Mouse (Mus musculus) forebrain, embryonic 11.5 days (tissue): Measurements from ENCODE around the gene Gcnt1. TPM values are rescaled to one million over a fixed set of nuclear protein-coding genes. Genes with fewer than 3 reads are reported as not detected.

ENCODE experiments used
- ATAC-seq: fragments of 200-750 bp; cut with Nextera tagmentation; replicated peaks from 2 replicates; pipeline ENCODE4 v1.8.0; 2017; ENCODE audit warnings: moderate TSS enrichment; ENCODE audit not compliant: low FRiP score
- DNase-seq: peaks from one replicate; pipeline ENCODE4 v3.0.0-alpha.2; 2017; ENCODE audit warnings: low spot score
- H3K27ac ChIP-seq: fragments of 300-500 bp; sonication (generic); 2 replicates; pipeline ENCODE4 v1.5.1; 2014; ENCODE audit warnings: low read depth, low read length
- H3K27me3 ChIP-seq: fragments of 300-500 bp; sonication (generic); 2 replicates; pipeline ENCODE4 v1.6.1; 2014; ENCODE audit warnings: mild to moderate bottlenecking, low read length, mixed read lengths; ENCODE audit not compliant: control insufficient read depth, insufficient read depth
- H3K36me3 ChIP-seq: fragments of 300-500 bp; sonication (generic); 2 replicates; pipeline ENCODE4 v1.6.1; 2014; ENCODE audit warnings: mild to moderate bottlenecking, low read length, moderate library complexity, mixed read lengths; ENCODE audit not compliant: control insufficient read depth, insufficient read depth
- H3K4me1 ChIP-seq: fragments of 300-500 bp; sonication (generic); replicated peaks from 2 replicates; pipeline ENCODE4 v1.6.1; 2014; ENCODE audit warnings: low read length, mixed read lengths; ENCODE audit not compliant: control insufficient read depth, insufficient read depth
- H3K4me2 ChIP-seq: fragments of 300-500 bp; sonication (generic); 2 replicates; pipeline ENCODE4 v1.6.1; 2014; ENCODE audit warnings: low read depth, mild to moderate bottlenecking, low read length, moderate library complexity, mixed read lengths; ENCODE audit not compliant: severe bottlenecking
- H3K4me3 ChIP-seq: fragments of 300-500 bp; sonication (generic); 2 replicates; pipeline ENCODE4 v1.5.1; 2014; ENCODE audit warnings: low read depth, low read length
- H3K9ac ChIP-seq: fragments of 300-500 bp; sonication (generic); 2 replicates; pipeline ENCODE4 v1.6.1; 2014; ENCODE audit warnings: low read length
- H3K9me3 ChIP-seq: fragments of 300-500 bp; sonication (generic); 2 replicates; pipeline ENCODE4 v1.6.1; 2016; ENCODE audit warnings: low read length, mixed read lengths; ENCODE audit not compliant: control insufficient read depth
- WGBS: fragments of 180-500 bp; shearing (Covaris S2); extraction: QIAGEN DNeasy Blood & Tissue Kit; methylation state at CpG from one replicate; pipeline ENCODE4 v1.1.7; 2014; 5-methylcytosine and 5-hydroxymethylcytosine counted together
- polyA plus RNA-seq: library from polyadenylated mRNA; unstranded; fragments of >200 nt; fragmentation: Nextera tagmentation; extraction: Ambion mirVana; gene quantifications from 2 replicates; pipeline ENCODE4 v1.2.1, GENCODE M21; 2014

Gene Gcnt1
- polyA plus RNA-seq, 1 experiment from 2014 or later, result 3.4 TPM

- WGBS, result 81% methylated on average over 2 of the region's 2 CpGs
- Histone ChIP-seq H3K4me3 (no peak overlapping the region), H3K4me2 (no peak overlapping the region), H3K9me3 (no peaks in the 10 kb centered on the region), H3K36me3 (no peaks in the 10 kb centered on the region), H3K27me3 (no peaks in the 10 kb centered on the region), H3K9ac (no peak overlapping the region), H3K4me1 (no peaks in the 10 kb centered on the region), H3K27ac (no peak overlapping the region)
- DNase-seq, result no peak
- no peak for ATAC-seq
Measured at GRCm38 (mm10) chr19:17347852-17348251, 24.8 kb downstream of the Gcnt1 start.

GRCm38 (mm10) chr19:17346716-17347474 lies 25.7 kb downstream of the Gcnt1 start:
- no peaks in the 10 kb centered on the region for H3K4me1 ChIP-seq
- ATAC-seq, result no peak
- H3K4me2 ChIP-seq, result no peak overlapping the region
- 89% methylated on average over 3 of the region's 3 CpGs for WGBS
- no peaks in the 10 kb centered on the region for H3K36me3 ChIP-seq
- no peak overlapping the region for H3K27ac ChIP-seq
- no peaks in the 10 kb centered on the region for H3K27me3 ChIP-seq
- H3K9me3 ChIP-seq, result no peaks in the 10 kb centered on the region
- H3K4me3 ChIP-seq, result no peak overlapping the region
- DNase-seq, result no peak
- H3K9ac ChIP-seq, result no peak overlapping the region

- no peaks in the 10 kb centered on the region for H3K36me3 ChIP-seq
- no peak for ATAC-seq
- H3K9ac ChIP-seq, result no peak overlapping the region
- H3K9me3 ChIP-seq, result no peaks in the 10 kb centered on the region
- no peaks in the 10 kb centered on the region for H3K4me1 ChIP-seq
- H3K27ac ChIP-seq, result no peak overlapping the region
- H3K27me3 ChIP-seq, result no peaks in the 10 kb centered on the region
- no peak overlapping the region for H3K4me3 ChIP-seq
- 92% methylated on average over 7 of the region's 7 CpGs for WGBS
- DNase-seq, result no peak
- no peak overlapping the region for H3K4me2 ChIP-seq
Measured at GRCm38 (mm10) chr19:17344881-17345280, 27.8 kb downstream of the Gcnt1 start.

- 97% methylated on average over 2 of the region's 2 CpGs for WGBS
- Histone ChIP-seq H3K27me3 (no peaks in the 10 kb centered on the region), H3K36me3 (no peaks in the 10 kb centered on the region), H3K9me3 (no peaks in the 10 kb centered on the region), H3K9ac (no peak overlapping the region), H3K27ac (no peak overlapping the region), H3K4me3 (no peak overlapping the region), H3K4me2 (no peak overlapping the region), H3K4me1 (no peaks in the 10 kb centered on the region)
- DNase-seq, result no peak
- no peak for ATAC-seq
Measured at GRCm38 (mm10) chr19:17339563-17339962, 33.1 kb downstream of the Gcnt1 start.

GRCm38 (mm10) chr19:17337057-17337679 lies 35.5 kb downstream of the Gcnt1 start:
- no peak overlapping the region for H3K9ac ChIP-seq
- 69% methylated on average over 7 of the region's 7 CpGs for WGBS
- H3K36me3 ChIP-seq, result no peaks in the 10 kb centered on the region
- no peak for DNase-seq
- no peak overlapping the region for H3K27ac ChIP-seq
- no peak for ATAC-seq
- H3K4me3 ChIP-seq, result no peak overlapping the region
- no peaks in the 10 kb centered on the region for H3K4me1 ChIP-seq
- H3K9me3 ChIP-seq, result no peaks in the 10 kb centered on the region
- H3K4me2 ChIP-seq, result no peak overlapping the region
- H3K27me3 ChIP-seq, result no peaks in the 10 kb centered on the region

GRCm38 (mm10) chr19:17336646-17337045 lies 36.0 kb downstream of the Gcnt1 start:
- H3K4me3 ChIP-seq, result no peak overlapping the region
- H3K36me3 ChIP-seq, result no peaks in the 10 kb centered on the region
- H3K9ac ChIP-seq, result no peak overlapping the region
- 79% methylated on average over 7 of the region's 7 CpGs for WGBS
- H3K27me3 ChIP-seq, result no peaks in the 10 kb centered on the region
- H3K4me2 ChIP-seq, result no peak overlapping the region
- H3K4me1 ChIP-seq, result no peaks in the 10 kb centered on the region
- no peaks in the 10 kb centered on the region for H3K9me3 ChIP-seq
- ATAC-seq (no peak), DNase-seq (no peak)
- H3K27ac ChIP-seq, result no peak overlapping the region

- Histone ChIP-seq H3K9ac (no peak overlapping the region), H3K4me2 (no peak overlapping the region), H3K36me3 (no peaks in the 10 kb centered on the region), H3K4me1 (no peaks in the 10 kb centered on the region), H3K9me3 (no peaks in the 10 kb centered on the region), H3K27me3 (no peaks in the 10 kb centered on the region), H3K4me3 (no peak overlapping the region), H3K27ac (no peak overlapping the region)
- no peak for DNase-seq
- 91% methylated on average over 12 of the region's 12 CpGs for WGBS
- ATAC-seq, result no peak
Measured at GRCm38 (mm10) chr19:17334644-17335333, 37.9 kb downstream of the Gcnt1 start.

- no peaks in the 10 kb centered on the region for H3K9me3 ChIP-seq
- no peak overlapping the region for H3K4me3 ChIP-seq
- no peak overlapping the region for H3K27ac ChIP-seq
- no peaks in the 10 kb centered on the region for H3K4me1 ChIP-seq
- WGBS, result 81% methylated on average over 7 of the region's 7 CpGs
- no peak for DNase-seq
- no peak overlapping the region for H3K4me2 ChIP-seq
- ATAC-seq, result no peak
- H3K36me3 ChIP-seq, result no peaks in the 10 kb centered on the region
- H3K27me3 ChIP-seq, result no peaks in the 10 kb centered on the region
- no peak overlapping the region for H3K9ac ChIP-seq
Measured at GRCm38 (mm10) chr19:17333043-17333442, 39.6 kb downstream of the Gcnt1 start.
